Mouse (Mus musculus): ENCODE measurements around the gene Lrrc2. TPM values are rescaled to one million over a fixed set of nuclear protein-coding genes. Genes with fewer than 3 reads are reported as not detected.

The Lrrc2 gene
- polyA plus RNA-seq (2012; ENCODE audit: low replicate concordance): not detected in 2 replicates

DNA sequence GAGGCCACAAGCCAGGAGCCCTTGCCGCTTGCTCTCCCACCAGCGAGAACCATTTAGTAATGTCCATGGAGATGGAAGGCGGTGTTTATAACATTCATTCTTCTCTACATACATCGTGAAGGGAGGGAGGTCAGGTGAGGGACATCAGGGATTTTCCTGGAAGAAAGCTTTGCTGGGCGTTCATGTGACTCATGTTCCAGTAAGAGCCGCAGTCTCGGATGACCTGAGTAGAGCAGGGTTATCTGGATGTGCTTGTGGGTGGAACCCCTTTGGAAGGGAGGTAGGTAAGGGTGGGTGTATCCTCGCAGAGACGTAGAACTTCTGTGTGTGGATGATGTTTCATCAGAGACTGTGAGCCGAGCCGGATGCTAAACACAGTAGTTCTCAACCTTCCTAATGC lies at the start of gene Lrrc2:
Gene Lrrc2 (plus strand): TSS at position 149 of the 400 bp plus-strand sequence.

DNA sequence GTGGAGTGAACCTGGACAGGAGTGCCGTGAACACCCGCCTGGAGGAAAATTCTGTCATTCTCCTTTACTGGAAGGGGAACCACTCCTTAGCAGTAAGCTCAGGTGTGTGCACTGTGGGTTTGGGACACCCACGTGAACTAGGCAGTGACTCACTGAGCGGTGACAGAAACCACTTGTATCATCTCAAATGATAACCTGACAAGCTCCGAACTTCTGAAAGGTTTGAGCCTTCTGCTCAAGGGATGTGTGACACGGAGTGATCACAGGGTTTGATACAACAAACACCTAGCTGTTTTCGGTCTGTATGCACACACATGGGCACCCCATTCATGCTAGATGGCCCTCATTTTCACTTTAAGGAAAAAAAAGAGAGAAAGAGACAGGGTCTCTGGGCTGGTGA lies 34.6 kb upstream of the Lrrc2 start, which contains the start of gene Fam240a:
Gene Fam240a (minus strand): TSS at position 76 of the 400 bp plus-strand sequence.

GRCm38 (mm10) chr9:110945926-110946325 lies 5.4 kb upstream of the Lrrc2 start, which contains the start of gene Tdgf1:
Gene Tdgf1 (minus strand): TSS chr9:110946158.

DNA sequence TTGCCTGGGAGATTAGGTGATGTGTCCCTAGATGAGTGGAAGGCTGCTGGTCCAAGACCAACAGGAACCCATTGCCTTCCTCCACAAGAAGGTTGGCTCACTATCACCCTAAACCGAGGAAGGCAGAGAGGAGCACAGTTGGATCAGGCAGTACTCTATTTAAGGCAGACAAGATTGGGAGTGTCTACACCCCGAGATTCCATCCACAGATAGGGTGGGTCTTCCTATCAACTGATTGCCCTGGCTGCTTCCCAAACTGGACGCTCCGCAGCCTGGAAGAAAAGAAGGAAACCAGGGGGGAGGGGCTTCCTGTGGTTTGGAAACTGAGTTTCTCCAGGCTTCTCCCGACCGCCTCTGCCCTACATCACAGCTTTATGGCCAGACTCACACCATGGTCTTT lies 38.9 kb downstream of the Lrrc2 start, which contains the start of gene Rtp3:
Gene Rtp3 (minus strand): TSS at position 380 of the 400 bp plus-strand sequence.

DNA sequence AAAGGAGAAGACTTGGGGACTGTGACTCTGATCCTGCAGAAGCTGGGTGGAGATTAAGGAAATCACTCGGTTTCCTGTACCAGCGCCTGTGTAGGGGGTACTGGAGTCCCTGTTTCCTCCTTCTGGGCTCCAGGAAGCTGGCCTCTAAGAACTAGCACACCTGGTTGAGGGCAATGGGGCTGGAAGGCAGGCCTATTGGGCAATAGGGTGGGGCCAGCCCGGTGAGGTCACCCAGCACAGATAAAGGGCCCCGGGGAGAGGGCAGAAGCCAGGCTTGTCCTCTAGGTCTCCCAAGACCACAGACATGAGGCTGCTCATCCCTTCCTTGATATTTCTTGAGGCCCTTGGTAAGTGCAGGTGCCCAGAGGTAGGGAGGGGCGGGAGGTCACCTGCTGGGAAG lies 67.7 kb downstream of the Lrrc2 start, which contains the start of gene Ltf:
Gene Ltf (plus strand): TSS at position 250 of the 400 bp plus-strand sequence.

Other genes with a start within 250 kb of the Lrrc2 start
- gene Myl3, start 209.7 kb upstream of the Lrrc2 start, polyA plus RNA-seq (2012; ENCODE audit: low replicate concordance): not detected in 2 replicates
- 0.34 and 0.69 TPM in 2 replicates for gene Pth1r, start 204.4 kb upstream of the Lrrc2 start, polyA plus RNA-seq (2012; ENCODE audit: low replicate concordance)
- not detected in 2 replicates for gene Prss42, start 153.4 kb upstream of the Lrrc2 start, polyA plus RNA-seq (2012; ENCODE audit: low replicate concordance)
- gene Prss44, start 137.6 kb upstream of the Lrrc2 start, polyA plus RNA-seq (2012; ENCODE audit: low replicate concordance): not detected in 2 replicates
- not detected in 2 replicates for gene Prss43, start 124.9 kb upstream of the Lrrc2 start, polyA plus RNA-seq (2012; ENCODE audit: low replicate concordance)
- not detected in 2 replicates for gene Prss45, start 117.0 kb upstream of the Lrrc2 start, polyA plus RNA-seq (2012; ENCODE audit: low replicate concordance)
- gene Prss46, start 107.0 kb upstream of the Lrrc2 start, polyA plus RNA-seq (2012; ENCODE audit: low replicate concordance): not detected in 2 replicates
- 0.66 and 4.9 TPM in 2 replicates for gene Prss50, start 93.6 kb upstream of the Lrrc2 start, polyA plus RNA-seq (2012; ENCODE audit: low replicate concordance)
- 24.6 and 28.9 TPM in 2 replicates for gene Als2cl, start 71.7 kb upstream of the Lrrc2 start, polyA plus RNA-seq (2012; ENCODE audit: low replicate concordance)
- gene Tmie, start 71.4 kb upstream of the Lrrc2 start, polyA plus RNA-seq (2012; ENCODE audit: low replicate concordance): 0.85 and 2.7 TPM in 2 replicates
- not detected in 2 replicates for gene Fam240a, start 34.7 kb upstream of the Lrrc2 start, polyA plus RNA-seq (2012; ENCODE audit: low replicate concordance)
- gene Tdgf1, start 5.4 kb upstream of the Lrrc2 start, polyA plus RNA-seq (2012; ENCODE audit: low replicate concordance): not detected in 2 replicates
- not detected in 2 replicates for gene Rtp3, start 39.0 kb downstream of the Lrrc2 start, polyA plus RNA-seq (2012; ENCODE audit: low replicate concordance)
- 7.0 and 8.8 TPM in 2 replicates for gene Ltf, start 67.7 kb downstream of the Lrrc2 start, polyA plus RNA-seq (2012; ENCODE audit: low replicate concordance)
- gene Ccrl2, start 106.0 kb downstream of the Lrrc2 start, polyA plus RNA-seq (2012; ENCODE audit: low replicate concordance): 1.1 and 3.3 TPM in 2 replicates
- gene Lrrfip2, start 166.0 kb downstream of the Lrrc2 start, polyA plus RNA-seq (2012; ENCODE audit: low replicate concordance): 15.4 and 15.9 TPM in 2 replicates